Mouse (Mus musculus) heart, postnatal 25 days (tissue): ENCODE data around the gene Phf20. TPM values are rescaled to one million over a fixed set of nuclear protein-coding genes. Genes with fewer than 3 reads are reported as not detected.
"Not testable (repeated sequence)": the region's sequence is repeated elsewhere in the genome, so short reads cannot be mapped to it uniquely, and the experiment has no call there.

ENCODE experiments used
- DNase-seq: peaks from one replicate; pipeline ENCODE4 v3.0.0; 2022; ENCODE audit warnings: low spot score
- intact Hi-C: fragments of 180-260 bp; cut with DNase I; formaldehyde crosslinking; loops from one replicate; pipeline ENCODE4 v1.15.1; 2025
- total RNA-seq, 2 experiments: library from RNA; stranded (reverse); gene quantifications; 2 replicates each; pipeline ENCODE4 v1.2.3; 2021

The Phf20 gene
- total RNA-seq, 2 experiments from 2014 or later, result 14.9 to 15.2 TPM

DNA sequence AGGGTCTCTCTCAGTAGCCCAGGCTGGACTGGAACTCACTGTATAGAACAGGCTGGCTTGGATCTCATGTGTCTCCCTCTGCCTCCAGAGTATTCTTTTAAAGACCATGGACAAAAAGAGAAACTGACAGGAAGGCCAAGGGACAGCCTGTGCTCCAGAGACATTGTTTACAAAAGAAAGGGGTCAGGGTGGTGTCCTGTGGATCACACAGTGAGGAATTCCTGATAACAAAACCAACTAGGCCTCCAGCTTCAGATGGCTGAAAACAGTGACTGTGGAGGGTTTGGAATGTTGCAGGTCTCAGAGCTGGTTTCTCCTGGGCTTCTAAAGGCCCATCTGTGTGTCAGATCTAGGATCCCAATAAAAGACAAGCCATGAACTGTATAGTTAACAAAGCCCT is 1.7 kb upstream of the Phf20 start:
- no peak for DNase-seq
- intact Hi-C loops, result no loop called here

GRCm38 (mm10) chr2:156197129-156197911 is 1.1 kb downstream of the Phf20 start:
- DNase-seq, result no peak
- intact Hi-C loops, result loop anchor here (5.0 kb wide), 1 partner anchor 80 kb away; no protein-coding TSS in a partner anchor

- intact Hi-C loops, result loop anchor here (5.0 kb wide), 2 partner anchors 47 to 77 kb away; no protein-coding TSS in a partner anchor
These were observed 3.7 kb downstream of the Phf20 start for GRCm38 (mm10) chr2:156199944-156200343.

GRCm38 (mm10) chr2:156201486-156201885 is 5.2 kb downstream of the Phf20 start:
- intact Hi-C loops, result loop anchor here (5.0 kb wide), 1 partner anchor 46 kb away; no protein-coding TSS in a partner anchor

More at GRCm38 (mm10) chr2:156199944-156200343, 3.7 kb downstream of the Phf20 start:
- DNase-seq, result no peak

GRCm38 (mm10) chr2:156202848-156203437 is 6.7 kb downstream of the Phf20 start:
- peak; percentile 27 for DNase-seq
- intact Hi-C loops, result loop anchor here (5.0 kb wide), 1 partner anchor 44 kb away; no protein-coding TSS in a partner anchor

More at GRCm38 (mm10) chr2:156201486-156201885, 5.2 kb downstream of the Phf20 start:
- no peak for DNase-seq

- intact Hi-C loops, result loop anchor here (5.0 kb wide), 1 partner anchor 43 kb away; no protein-coding TSS in a partner anchor
These were observed 7.7 kb downstream of the Phf20 start for GRCm38 (mm10) chr2:156203917-156204316.

GRCm38 (mm10) chr2:156217786-156218185 is 21.5 kb downstream of the Phf20 start:
- no peak for DNase-seq
- intact Hi-C loops, result no loop called here

More at GRCm38 (mm10) chr2:156203917-156204316, 7.7 kb downstream of the Phf20 start:
- no peak for DNase-seq

GRCm38 (mm10) chr2:156222100-156222499 is 25.8 kb downstream of the Phf20 start:
- intact Hi-C loops, result no loop called here
- no peak for DNase-seq

DNA sequence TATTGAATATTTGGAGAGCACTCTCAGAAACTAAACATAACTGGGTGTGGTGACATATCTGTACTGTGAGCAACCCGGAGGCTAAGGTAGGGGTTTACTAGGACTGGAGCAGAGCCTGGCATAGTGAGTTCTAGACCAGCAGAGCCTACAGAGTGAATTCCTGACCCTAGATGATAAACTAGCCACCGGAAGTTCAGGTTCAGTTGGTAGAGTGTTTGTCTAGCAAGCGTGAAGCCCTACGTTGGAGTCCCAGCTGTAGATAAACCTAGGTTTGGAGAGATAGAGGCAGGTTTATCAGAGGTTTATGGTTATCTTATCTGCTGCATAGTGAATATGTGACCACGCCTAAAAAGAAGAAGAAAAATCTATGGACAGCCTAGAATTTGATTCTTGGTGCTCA is 27.8 kb downstream of the Phf20 start:
- intact Hi-C loops, result no loop called here

GRCm38 (mm10) chr2:156227689-156228088 is 31.4 kb downstream of the Phf20 start:
- intact Hi-C loops, result no loop called here
- DNase-seq, result no peak

More for the DNA sequence above, 27.8 kb downstream of the Phf20 start:
- DNase-seq, result no peak

GRCm38 (mm10) chr2:156229171-156229570 is 32.9 kb downstream of the Phf20 start:
- intact Hi-C loops, result no loop called here
- no peak for DNase-seq

DNA sequence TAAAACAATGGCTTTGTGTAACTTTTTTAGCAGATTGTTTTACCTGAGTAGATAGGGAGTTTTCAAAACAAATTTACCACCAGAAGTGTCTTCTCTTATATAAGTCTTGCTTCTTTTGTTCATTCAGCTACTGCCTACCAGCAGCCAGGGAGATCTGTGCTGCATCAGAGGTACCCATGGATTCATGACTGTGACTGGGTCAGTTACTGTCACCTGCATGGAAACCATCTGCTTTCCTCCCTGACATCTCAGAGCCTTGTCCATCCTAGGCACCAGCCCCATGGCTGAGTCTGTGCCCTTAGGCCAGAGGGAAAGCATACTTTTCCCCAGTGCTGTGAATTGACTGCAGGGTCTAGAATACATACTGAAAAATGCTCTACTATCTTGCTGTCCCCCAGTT is 35.1 kb downstream of the Phf20 start:
- DNase-seq, result no peak
- intact Hi-C loops, result no loop called here

GRCm38 (mm10) chr2:156233275-156233948 is 37.1 kb downstream of the Phf20 start:
- intact Hi-C loops, result no loop called here
- DNase-seq, result no peak

DNA sequence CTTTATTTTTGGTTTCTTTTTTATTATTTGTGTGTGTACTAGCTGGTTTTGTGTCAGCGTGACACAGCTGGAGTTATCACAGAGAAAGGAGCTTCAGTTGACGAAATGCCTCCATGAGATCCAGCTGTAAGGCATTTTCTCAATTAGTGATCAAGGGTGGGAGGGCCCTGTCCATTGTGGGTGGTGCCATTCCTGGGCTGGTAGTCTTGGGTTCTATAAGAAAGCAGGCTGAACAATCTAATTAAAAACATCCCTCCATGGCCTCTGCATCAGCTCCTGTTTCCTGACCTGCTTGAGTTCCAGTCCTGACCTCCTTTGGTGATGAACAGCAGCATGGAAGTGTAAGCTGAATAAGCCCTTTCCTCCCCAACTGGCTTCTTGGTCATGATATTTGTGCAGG is 37.8 kb downstream of the Phf20 start:
- intact Hi-C loops, result not testable (repeated sequence)

GRCm38 (mm10) chr2:156235847-156236246 is 39.6 kb downstream of the Phf20 start:
- intact Hi-C loops, result no loop called here
- no peak for DNase-seq

More for the DNA sequence above, 37.8 kb downstream of the Phf20 start:
- DNase-seq, result not testable (repeated sequence)

DNA sequence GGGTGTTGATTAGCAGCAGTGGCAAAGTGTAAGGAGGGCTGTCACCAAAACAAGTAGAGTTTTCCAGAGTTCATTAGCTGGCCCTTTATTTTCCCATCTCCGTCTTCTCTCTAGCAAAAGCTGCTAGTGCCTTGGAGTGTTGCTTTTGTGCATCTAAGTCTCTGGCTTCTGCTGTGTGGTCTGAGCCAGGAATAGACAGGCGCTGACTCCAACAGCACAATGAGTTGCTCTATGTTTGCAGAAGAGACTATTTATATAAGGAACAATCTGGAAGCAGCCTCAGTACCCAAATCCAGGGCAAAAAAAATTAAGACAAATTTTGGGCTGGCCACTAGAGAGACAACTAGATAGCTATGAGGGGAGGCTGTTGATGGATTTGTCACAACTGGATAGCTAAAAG is 45.4 kb downstream of the Phf20 start:
- intact Hi-C loops, result no loop called here
- DNase-seq, result no peak

GRCm38 (mm10) chr2:156243011-156243410 is 46.7 kb downstream of the Phf20 start:
- intact Hi-C loops, result no loop called here
- no peak for DNase-seq

DNA sequence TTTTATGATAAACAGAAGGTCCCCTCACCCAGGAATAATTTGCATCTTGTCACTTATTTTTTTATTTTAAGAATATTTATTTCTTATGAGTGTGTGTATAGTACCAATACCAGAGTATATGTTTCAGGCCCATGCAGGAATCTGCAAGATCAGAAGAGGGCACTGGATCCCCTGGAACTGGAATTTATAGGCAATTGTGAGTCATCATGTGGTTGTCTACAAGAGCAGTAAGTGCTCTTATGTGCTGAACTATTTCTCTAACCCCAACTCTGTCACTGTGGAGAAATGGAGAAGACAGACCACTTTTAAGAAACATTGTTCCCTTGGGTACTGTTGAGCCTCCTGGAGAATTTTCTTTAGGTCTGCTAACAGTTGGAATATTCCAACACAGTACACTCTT is 51.3 kb downstream of the Phf20 start:
- intact Hi-C loops, result loop anchor here (5.0 kb wide), 1 partner anchor 45 kb away; no protein-coding TSS in a partner anchor

GRCm38 (mm10) chr2:156250761-156251160 is 54.5 kb downstream of the Phf20 start:
- intact Hi-C loops, result no loop called here
- DNase-seq, result no peak

More for the DNA sequence above, 51.3 kb downstream of the Phf20 start:
- no peak for DNase-seq

- DNase-seq, result no peak
- intact Hi-C loops, result no loop called here
These were observed 55.0 kb downstream of the Phf20 start for GRCm38 (mm10) chr2:156251291-156251690.
